Mouse (Mus musculus): ENCODE measurements around the gene Rbm8a. TPM values are rescaled to one million over a fixed set of nuclear protein-coding genes. Genes with fewer than 3 reads are reported as not detected.
"Not testable (repeated sequence)": the region's sequence is repeated elsewhere in the genome, so short reads cannot be mapped to it uniquely, and the experiment has no call there.

The Rbm8a gene
- total RNA-seq, 2 experiments from 2014 or later: 51.4 to 52.0 TPM

DNA sequence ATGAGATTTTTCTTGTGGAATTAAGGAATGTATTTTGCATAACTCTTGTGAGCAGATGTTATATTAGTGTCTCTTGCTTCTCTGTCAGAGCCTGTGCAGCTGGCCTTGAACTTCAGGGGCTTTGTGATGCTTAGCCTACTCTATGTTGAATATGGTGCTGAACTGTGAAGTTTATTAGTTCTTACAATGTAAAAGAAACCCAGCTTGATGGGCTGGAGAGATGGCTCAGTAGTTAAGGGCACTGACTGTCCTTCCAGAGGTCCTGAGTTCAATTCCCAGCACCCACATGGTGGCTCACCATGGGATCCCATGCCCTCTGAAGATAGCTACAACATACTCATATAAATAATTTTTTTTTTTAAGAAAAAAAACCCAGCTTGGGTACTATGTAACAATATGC is 2.3 kb downstream of the Rbm8a start:
- no peak for TF ChIP-seq CTCF (conservative IDR thresholded peaks at IDR 0.05)
- no peak for DNase-seq (ENCODE audit: low spot score in 2 of 2)
- Histone ChIP-seq H3K27ac (no peak overlapping the region), H3K4me3 (no peak overlapping the region)

DNA sequence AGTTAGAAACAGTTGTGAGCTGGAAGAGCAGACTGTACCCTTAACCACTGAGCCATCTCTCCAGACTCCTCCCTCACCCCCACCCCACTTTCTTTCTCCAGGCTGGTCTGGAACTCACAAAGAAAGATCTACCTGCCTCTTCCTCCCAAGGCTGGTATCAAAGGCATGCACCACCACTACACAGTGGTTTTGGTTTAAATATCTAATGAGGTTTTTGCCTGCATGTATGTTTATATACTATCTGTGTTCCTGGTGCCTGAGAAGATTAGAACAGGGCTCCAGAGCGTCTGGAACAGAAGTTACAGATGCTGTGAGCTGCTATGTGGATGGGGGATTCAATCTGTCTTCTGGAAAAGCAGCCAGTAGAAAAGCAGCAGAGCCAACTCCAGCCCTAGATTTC is 4.3 kb downstream of the Rbm8a start:
- no peak for DNase-seq (ENCODE audit: low spot score in 2 of 2)
- no peak overlapping the region for H3K27ac ChIP-seq
- TF ChIP-seq CTCF (conservative IDR thresholded peaks at IDR 0.05): no peak
- no peak overlapping the region for H3K4me3 ChIP-seq

DNA sequence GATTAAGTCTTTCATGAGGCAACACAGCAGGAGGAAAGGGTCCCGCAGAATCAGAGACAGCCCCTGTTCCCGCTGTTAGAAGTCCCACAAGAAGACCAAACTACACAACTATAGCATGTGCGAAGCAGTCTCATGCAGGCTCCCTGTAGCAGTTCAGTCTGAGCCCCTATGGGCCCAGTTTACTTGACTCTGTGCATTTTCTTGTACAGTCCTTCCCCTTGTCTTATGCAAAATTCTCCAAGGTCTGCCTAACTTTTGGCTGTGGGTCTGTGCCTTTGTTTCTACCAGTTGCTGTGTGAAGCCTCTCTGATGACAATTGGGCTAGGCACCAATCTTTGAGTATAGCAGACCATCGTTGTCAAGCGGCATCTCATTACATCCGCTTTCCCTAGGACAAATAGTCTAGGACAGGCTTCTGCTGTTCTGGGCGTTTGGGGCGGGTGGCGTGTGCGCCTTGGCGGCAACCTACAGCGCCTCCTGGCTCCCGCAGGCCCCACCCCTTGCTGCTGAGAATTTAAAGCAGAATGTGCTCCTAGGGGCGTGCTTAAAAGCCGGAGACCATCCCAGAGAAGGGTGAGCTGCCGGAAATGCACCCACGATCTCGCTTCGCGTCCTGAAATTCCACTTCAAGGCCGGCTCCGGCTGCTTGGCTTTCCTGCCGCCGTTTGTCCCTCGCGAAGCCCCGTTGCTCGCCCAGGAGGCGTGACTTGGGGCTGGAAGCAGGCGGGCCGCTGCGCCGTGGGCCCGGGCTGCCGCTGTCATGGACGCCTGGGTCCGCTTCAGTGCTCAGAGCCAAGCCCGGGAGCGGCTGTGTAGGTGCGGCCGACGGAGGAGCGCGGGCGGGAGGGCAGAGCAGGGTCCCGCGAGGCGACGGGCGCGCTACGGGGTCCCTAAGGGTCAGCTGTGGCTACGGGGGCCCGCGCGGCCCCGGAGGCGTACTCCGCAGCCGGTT is 5.5 kb downstream of the Rbm8a start, which contains the start of the genes Pex11b and Gm42957:
TSS of gene Pex11b (plus strand) at position 449 of the 952 bp plus-strand sequence.
TSS of gene Gm42957 (plus strand) at position 547 of the 952 bp plus-strand sequence.
- TF ChIP-seq CTCF (conservative IDR thresholded peaks at IDR 0.05): peak; percentile 61
- peak within 1 kb of the TSS; percentile 95 for H3K4me3 ChIP-seq
- H3K27ac ChIP-seq: peak within 1 kb of the TSS; percentile 91
- peak; percentile 84 to 86 for DNase-seq (ENCODE audit: low spot score in 2 of 2)

DNA sequence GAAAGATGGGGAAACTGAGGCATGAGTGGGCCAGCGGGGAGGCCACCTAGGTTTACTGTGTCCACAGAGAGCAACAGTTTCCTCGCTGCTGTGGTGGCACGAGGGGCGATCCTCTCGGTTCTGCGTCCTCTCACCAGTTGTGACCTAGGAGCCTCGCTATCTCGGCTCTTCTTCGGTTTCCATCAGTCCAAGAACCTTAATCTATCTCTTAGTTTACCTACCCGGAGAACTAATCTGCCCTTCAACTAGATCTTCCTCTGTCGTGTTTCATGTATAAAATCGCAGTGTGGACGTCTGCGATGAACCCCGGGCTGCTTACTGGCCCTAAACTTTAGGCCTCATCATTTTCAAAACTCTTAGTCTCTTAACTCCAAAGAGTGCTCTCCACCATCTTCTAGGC is 6.2 kb downstream of the Rbm8a start:
- DNase-seq (ENCODE audit: low spot score in 2 of 2): no peak

DNA sequence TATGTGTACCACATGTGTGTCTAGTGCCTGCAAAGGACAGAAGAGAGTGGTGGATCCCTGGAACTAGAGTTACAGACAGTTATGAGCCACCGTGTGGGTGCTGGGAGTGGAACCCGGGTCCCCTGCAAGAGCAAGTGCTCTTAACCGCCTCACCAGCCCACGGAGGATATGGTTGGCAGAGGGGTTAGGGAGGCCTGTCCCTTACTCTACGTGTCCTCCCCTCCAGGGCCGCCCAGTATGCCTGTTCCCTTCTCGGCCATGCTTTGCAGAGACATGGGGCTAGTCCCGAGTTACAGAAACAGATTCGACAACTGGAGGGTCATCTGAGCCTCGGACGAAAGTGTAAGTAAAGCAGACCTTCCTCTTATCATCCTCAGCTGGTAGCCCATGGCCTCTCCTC is 6.7 kb downstream of the Rbm8a start:
- peak overlapping the region; percentile 95 for H3K4me3 ChIP-seq
- H3K27ac ChIP-seq: no peak overlapping the region
- DNase-seq (ENCODE audit: low spot score in 2 of 2): no peak
- TF ChIP-seq CTCF (conservative IDR thresholded peaks at IDR 0.05): no peak

More for the DNA sequence above, 6.2 kb downstream of the Rbm8a start:
- TF ChIP-seq CTCF (conservative IDR thresholded peaks at IDR 0.05): no peak
- H3K27ac ChIP-seq: peak overlapping the region; percentile 91
- H3K4me3 ChIP-seq: peak overlapping the region; percentile 95

DNA sequence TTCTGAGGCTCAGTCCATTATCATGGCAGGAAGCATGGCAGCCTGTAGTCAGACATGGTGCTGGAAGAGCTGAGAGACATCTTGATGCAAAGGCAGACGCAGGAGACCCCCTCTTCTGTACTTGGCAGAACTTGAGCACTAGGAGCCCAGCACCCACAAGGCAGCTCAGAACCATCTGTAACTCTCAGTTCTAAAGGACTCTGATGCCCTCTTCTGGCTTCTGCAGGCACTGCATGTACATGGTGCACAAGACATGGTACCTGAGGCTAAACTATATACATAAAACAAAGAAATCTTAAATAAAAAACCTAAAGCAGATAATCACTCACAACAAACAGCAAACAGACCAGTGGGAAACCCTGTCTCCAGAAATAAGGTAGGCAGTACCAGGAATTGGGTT is 9.5 kb downstream of the Rbm8a start:
- Histone ChIP-seq H3K4me3 (no peak overlapping the region), H3K27ac (no peak overlapping the region)
- TF ChIP-seq CTCF (conservative IDR thresholded peaks at IDR 0.05): peak; percentile 84
- peak in 1 of 2 experiments; percentile 56 for DNase-seq (ENCODE audit: low spot score in 2 of 2)

DNA sequence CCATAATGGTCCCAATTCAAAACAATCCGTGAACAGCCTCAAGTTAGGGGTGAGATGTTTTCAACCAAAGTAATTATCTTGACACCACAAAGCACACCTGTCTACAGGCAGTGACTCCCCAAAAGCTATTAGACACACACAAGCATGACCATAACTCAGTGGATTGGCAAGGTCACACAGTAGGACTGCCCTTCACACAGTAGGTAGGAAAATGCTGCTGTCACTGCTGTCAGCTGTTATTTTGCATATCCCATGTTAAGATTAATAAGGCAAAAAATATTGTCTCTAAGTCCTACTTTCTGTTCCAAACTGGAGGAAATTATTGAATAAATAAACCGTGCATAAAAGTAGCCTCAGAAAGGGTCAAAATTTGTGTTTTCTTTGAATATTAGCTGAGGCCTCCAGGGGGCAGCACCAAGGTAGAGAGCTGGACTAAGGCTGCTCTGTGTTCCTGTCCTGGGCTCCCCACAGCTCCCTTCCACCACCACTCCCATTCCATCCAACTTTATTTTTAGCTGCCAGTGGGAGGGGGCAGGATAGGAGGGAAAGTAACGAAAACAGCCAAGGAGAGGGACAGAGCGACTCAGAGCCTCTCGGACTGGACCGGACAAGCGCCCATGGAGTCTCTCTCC is 15.4 kb downstream of the Rbm8a start, which contains the start of gene Itga10:
TSS of gene Itga10 (plus strand) at position 567 of the 632 bp plus-strand sequence.
- no peak within 1 kb of the TSS for H3K27ac ChIP-seq
- no peak within 1 kb of the TSS for H3K4me3 ChIP-seq
- DNase-seq (ENCODE audit: low spot score in 2 of 2): peak in 1 of 2 experiments; percentile 26
- TF ChIP-seq CTCF (conservative IDR thresholded peaks at IDR 0.05): peak; percentile 83

DNA sequence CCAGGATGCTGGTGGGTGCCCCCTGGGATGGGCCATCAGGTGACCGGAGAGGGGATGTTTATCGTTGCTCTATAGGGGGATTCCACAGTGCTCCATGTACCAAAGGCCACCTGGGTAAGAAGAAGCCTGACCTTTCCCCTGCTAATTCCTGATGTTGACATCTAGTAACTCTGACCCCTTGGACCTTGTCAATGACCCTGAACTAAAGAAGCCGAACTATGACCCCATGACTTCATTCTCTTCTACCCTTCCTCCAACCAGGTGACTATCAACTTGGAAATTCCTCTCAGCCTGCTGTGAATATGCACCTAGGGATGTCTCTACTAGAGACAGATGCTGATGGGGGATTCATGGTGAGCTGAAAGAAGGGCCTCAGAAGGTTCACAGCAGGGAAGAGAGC is 17.6 kb downstream of the Rbm8a start:
- Histone ChIP-seq H3K27ac (no peak overlapping the region), H3K4me3 (no peak overlapping the region)
- no peak for TF ChIP-seq CTCF (conservative IDR thresholded peaks at IDR 0.05)
- no peak for DNase-seq (ENCODE audit: low spot score in 2 of 2)

DNA sequence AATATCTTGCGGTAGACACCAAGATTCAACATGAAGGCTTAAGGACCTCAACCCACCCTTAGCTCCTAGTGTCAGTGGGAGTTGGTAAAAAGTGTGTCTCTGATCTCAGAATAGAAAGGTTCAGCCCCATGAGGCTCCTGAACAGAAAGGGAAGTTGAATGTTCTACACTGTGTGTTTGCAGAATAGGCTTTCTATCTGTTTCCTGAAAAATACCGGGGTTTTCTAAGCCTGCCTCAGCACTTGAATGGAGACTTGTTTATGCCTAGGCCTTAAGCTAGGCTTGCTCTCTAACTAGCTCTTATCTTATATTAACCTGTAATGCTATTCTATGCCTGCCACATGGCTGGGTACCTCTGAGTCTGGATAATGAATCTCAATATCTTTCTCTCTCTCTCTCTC is 31.2 kb downstream of the Rbm8a start:
- H3K4me3 ChIP-seq: no peak overlapping the region
- no peak for TF ChIP-seq CTCF (conservative IDR thresholded peaks at IDR 0.05)
- DNase-seq (ENCODE audit: low spot score in 2 of 2): no peak
- no peak overlapping the region for H3K27ac ChIP-seq

DNA sequence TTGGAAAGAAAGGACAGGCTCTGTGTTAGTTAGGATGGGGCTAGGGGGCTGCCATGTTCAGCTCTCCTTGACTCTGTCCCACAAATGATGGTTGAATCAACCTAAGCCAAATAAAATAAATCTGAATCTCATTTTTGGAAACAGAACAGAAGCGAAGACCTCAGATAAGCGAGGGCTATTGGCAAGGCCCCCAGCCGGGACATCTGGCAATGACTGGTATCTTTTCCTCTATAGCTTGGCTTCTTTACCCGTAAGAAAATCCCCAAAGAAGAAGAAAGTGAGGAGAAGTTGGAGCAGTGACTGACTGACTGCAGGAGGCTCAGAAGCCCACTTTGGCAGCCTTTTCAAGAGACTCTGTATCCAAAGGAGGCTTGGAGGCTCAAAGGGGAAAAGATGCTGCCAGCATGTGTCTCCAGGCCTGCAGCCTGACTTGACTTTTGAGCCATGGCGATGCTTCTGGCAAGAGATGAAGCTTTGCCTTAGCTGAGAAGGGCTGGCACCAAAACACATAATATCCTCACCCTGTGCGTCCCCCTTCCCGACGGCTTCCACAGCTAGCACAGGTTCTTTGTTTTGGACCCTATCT is 33.1 kb downstream of the Rbm8a start:
- DNase-seq (ENCODE audit: low spot score in 2 of 2): no peak
- no peak for TF ChIP-seq CTCF (conservative IDR thresholded peaks at IDR 0.05)
- H3K27ac ChIP-seq: peak overlapping the region; percentile 25; the same call in 1 of the 2 replicates
- no peak overlapping the region for H3K4me3 ChIP-seq

DNA sequence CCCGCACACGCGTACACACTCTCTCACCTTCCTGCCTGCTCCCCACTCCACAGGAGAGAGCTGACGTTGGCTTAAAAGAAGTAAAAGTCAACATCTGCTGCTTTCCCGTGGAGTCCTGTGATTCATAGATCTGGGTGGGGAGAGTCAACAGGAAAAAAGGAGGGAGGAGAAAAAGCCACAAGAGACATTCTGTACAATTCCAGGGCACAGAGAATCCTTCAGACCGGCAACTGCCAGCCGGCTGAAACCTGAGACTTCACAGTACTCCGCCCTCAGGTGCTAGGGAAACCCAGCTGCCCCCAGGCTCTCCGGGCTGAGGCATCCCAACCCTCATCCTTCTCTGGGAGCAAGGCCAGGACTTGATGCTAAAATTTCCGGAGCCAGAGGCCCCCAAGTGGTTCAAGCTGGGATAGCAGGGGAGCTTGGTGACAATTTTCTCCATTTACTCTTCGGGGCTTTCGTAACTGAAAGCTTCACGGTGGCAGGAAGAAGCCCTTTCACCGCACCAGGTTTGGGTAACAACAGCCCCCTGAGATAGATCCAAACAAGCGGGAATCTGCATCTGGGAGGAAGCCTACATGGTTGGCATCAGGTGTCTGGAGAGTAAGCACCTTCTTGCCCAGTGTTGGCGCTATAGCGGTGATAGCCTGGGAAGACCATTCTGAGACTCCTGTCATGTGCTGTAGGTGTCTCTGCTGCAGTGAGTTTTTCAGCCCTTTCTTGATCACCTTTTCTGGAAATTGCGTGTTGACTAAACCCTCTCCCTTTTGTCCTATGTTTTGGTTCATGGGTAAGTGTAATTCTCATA is 33.9 kb downstream of the Rbm8a start:
- peak; percentile 84 to 91 for DNase-seq (ENCODE audit: low spot score in 2 of 2)
- peak overlapping the region; percentile 89 for H3K27ac ChIP-seq
- H3K4me3 ChIP-seq: peak overlapping the region; percentile 58
- TF ChIP-seq CTCF (conservative IDR thresholded peaks at IDR 0.05): peak; percentile 99

DNA sequence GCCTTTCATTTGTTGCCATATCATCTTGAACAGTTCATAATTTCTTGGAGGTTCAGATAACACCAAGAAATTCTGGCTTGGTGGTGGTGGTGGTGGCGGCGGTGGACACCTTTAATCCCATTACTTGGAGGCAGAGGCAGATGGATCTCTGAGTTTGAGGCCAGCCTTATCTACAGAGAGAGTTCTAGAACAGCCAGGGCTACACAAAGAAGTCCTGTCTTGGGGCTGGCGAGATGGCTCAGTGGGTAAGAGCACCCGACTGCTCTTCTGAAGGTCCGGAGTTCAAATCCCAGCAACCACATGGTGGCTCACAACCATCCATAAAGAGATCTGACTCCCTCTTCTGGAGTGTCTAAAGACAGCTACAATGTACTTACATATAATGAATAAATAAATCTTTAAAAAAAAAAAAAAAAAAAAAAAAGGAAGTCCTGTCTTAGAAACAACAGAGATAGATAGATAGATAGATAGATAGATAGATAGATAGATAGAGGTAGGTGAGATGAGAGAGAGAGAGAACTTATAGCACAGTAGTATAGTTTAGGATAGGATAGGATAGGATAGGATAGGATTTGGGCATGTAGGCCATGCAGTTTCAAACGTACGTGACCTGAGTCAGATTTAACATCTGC is 36.1 kb downstream of the Rbm8a start:
- H3K4me3 ChIP-seq; H3K27ac ChIP-seq; DNase-seq (ENCODE audit: low spot score in 2 of 2): not testable (repeated sequence)

Measured in layer of hippocampus, adult 2 months (tissue).